Mouse (Mus musculus) gonadal fat pad, adult 2 months (tissue): ENCODE results near the gene Id3. TPM values are rescaled to one million over a fixed set of nuclear protein-coding genes. Genes with fewer than 3 reads are reported as not detected.
A peak's percentile ranks its signal among the peaks of the same experiment; 100 is the strongest.

ENCODE experiments used
- DNase-seq: peaks from one replicate; pipeline ENCODE4 v3.0.0-alpha.2; 2012; ENCODE audit warnings: low read depth
- polyA plus RNA-seq: library from polyadenylated mRNA; depleted of rRNA; stranded (reverse); fragments of >200 nt; gene quantifications from 2 replicates; pipeline ENCODE4 v1.2.3, GENCODE M21; 2012

Gene Id3
- polyA plus RNA-seq, 1 experiment: 205 TPM

GRCm38 (mm10) chr4:136124581-136124980, 18.7 kb upstream of the Id3 start:
- DNase-seq: no peak

GRCm38 (mm10) chr4:136125458-136125857, 17.8 kb upstream of the Id3 start:
- DNase-seq: no peak

GRCm38 (mm10) chr4:136126019-136126418, 17.3 kb upstream of the Id3 start:
- no peak for DNase-seq

GRCm38 (mm10) chr4:136127670-136128069, 15.6 kb upstream of the Id3 start:
- no peak for DNase-seq

GRCm38 (mm10) chr4:136129842-136130241, 13.5 kb upstream of the Id3 start:
- no peak for DNase-seq

- DNase-seq: no peak
Measured at GRCm38 (mm10) chr4:136133801-136134200, 9.5 kb upstream of the Id3 start.

- DNase-seq: no peak
Measured at GRCm38 (mm10) chr4:136134418-136134977, 8.8 kb upstream of the Id3 start.

GRCm38 (mm10) chr4:136134978-136135873, 8.1 kb upstream of the Id3 start:
- DNase-seq: no peak

GRCm38 (mm10) chr4:136135874-136136728, 7.2 kb upstream of the Id3 start:
- DNase-seq: no peak

- DNase-seq: no peak
Measured at GRCm38 (mm10) chr4:136139326-136140110, 3.8 kb upstream of the Id3 start.

GRCm38 (mm10) chr4:136140327-136141250, 2.7 kb upstream of the Id3 start:
- no peak for DNase-seq

GRCm38 (mm10) chr4:136142267-136143192, 767 bp upstream of the Id3 start:
- DNase-seq: no peak

- no peak for DNase-seq
Measured at GRCm38 (mm10) chr4:136144126-136144926, 1.0 kb downstream of the Id3 start.

- no peak for DNase-seq
Measured at GRCm38 (mm10) chr4:136144927-136145292, 1.6 kb downstream of the Id3 start.

GRCm38 (mm10) chr4:136145362-136145885, 2.1 kb downstream of the Id3 start:
- no peak for DNase-seq

- no peak for DNase-seq
Measured at GRCm38 (mm10) chr4:136145991-136146711, 2.9 kb downstream of the Id3 start.

GRCm38 (mm10) chr4:136146712-136147154, 3.4 kb downstream of the Id3 start:
- peak; percentile 33 for DNase-seq
